Mouse (Mus musculus) liver, adult 2 months (tissue): ENCODE measurements around the gene Zbtb8os.

Experiments used
- CTCF ChIP-seq: fragments of 200-500 bp; IDR thresholded peaks from 2 replicates; pipeline ENCODE4 v1.5.1; 2011; ENCODE audit warnings: low read depth, low read length, control low read depth
- POLR2A ChIP-seq: fragments of 200-500 bp; IDR thresholded peaks from 2 replicates; pipeline ENCODE4 v1.6.1; 2011; ENCODE audit warnings: low read length, control low read depth; ENCODE audit not compliant: insufficient read depth; ENCODE audit errors: extremely low read depth

GRCm38 (mm10) chr4:129339743-129340142, 4.2 kb downstream of the Zbtb8os start:
- no peak for TF ChIP-seq POLR2A
- no peak for TF ChIP-seq CTCF
